ENCODE assay signal across 12 mouse cellular contexts in the genomic region with DNA sequence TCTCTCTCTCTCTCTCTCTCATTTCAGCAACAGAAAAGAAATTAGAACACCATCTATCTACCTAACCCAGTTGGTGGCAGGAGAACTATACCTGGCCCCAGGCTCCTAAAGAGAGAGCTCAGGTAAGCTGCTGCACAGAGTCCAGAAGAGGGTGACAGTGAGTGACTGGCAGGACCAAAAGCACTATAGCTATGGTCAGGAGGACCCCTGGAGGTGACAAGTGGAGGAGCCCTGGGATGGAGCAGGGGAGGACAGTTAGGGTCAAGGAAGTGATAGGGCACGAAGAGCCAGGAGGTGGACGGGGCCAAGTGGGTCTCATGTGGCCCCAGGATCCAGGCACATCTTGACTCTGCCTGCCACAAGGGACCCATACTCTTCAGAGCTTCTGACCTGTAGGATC.
A peak's percentile ranks its signal among the peaks of the same experiment; 100 is the strongest.
DNase-seq lines count a peak whose midpoint lies in the region; ATAC-seq and TF ChIP-seq lines count a peak whose summit lies in the region.
"Had no signal": no experiment of that assay in that cellular context is flagged by ENCODE, and none has a peak within 500 bp of the region (broad histone marks: within the 10 kb centered on the region; RNA-seq: fewer than 3 reads in every experiment).

No protein-coding gene starts in this region.

- peak; percentile 52 for DNase-seq in kidney, adult 2 months
- DNase-seq in B cell, adult 2 months, result peak; percentile 50 to 58
- DNase-seq in adrenal gland, adult 18-20 months (ENCODE audit: low spot score in 2 of 2), result no peak
- DNase-seq in ovary, postnatal 36 days (ENCODE audit: low spot score), result no peak
- DNase-seq: cerebellum, adult 9-11 months; gastrocnemius, postnatal 10 days had no signal

- peaks cover 3% of the 10 kb centered on the region; the same call in 1 of the 2 replicates for H3K9me3 ChIP-seq in kidney, embryonic 14.5 days (ENCODE audit: control insufficient read depth, low read length)

- no peak overlapping the region for H3K9ac ChIP-seq in kidney, embryonic 14.5 days (ENCODE audit: low read depth, low read length)

- H3K4me2 ChIP-seq in kidney, embryonic 14.5 days (replicated peaks; ENCODE audit: low read depth, low read length), result no peak overlapping the region

- H3K4me1 ChIP-seq in kidney, adult 2 months (ENCODE audit: control insufficient read depth, insufficient read depth, low read length), result peaks cover 23% of the 10 kb centered on the region
- H3K4me1 ChIP-seq in kidney, embryonic 14.5 days (ENCODE audit: control insufficient read depth, insufficient read depth, low read length), result peaks cover 18% of the 10 kb centered on the region
- H3K4me1 ChIP-seq in bone marrow, adult 2 months (ENCODE audit: control insufficient read depth, insufficient read depth, low read length), result peaks cover 13% of the 10 kb centered on the region
- H3K4me1 ChIP-seq in small intestine, adult 2 months (ENCODE audit: control insufficient read depth, insufficient read depth, insufficient read length, low read length), result peaks cover 39% of the 10 kb centered on the region

- no peak overlapping the region for H3K27ac ChIP-seq in kidney, adult 2 months (ENCODE audit: insufficient read depth, low read depth, low read length)
- no peak overlapping the region for H3K27ac ChIP-seq in kidney, embryonic 14.5 days (ENCODE audit: low read depth, low read length)
- no peak overlapping the region for H3K27ac ChIP-seq in bone marrow, adult 2 months (ENCODE audit: control insufficient read depth, insufficient read depth, low read depth, low read length, poor library complexity)
- no peak overlapping the region for H3K27ac ChIP-seq in small intestine, adult 2 months (ENCODE audit: insufficient read depth, low read depth, low read length)
- H3K27ac ChIP-seq: hindbrain, embryonic 10.5 days had no signal

- no peak for TF ChIP-seq POLR2A in kidney, adult 2 months (IDR thresholded peaks at IDR 0.05; ENCODE audit: low read depth, low read length)
- no peak for TF ChIP-seq POLR2A in bone marrow, adult 2 months (IDR thresholded peaks at IDR 0.05; ENCODE audit: borderline replicate concordance, control insufficient read depth, low read depth, low read length)
- no peak for TF ChIP-seq POLR2A in small intestine, adult 2 months (IDR thresholded peaks at IDR 0.05; ENCODE audit: low read depth, low read length)

- peak; percentile 89 for TF ChIP-seq CTCF in kidney, adult 2 months (conservative IDR thresholded peaks at IDR 0.05; ENCODE audit: insufficient read depth, insufficient read length, low read depth, low read length)
- peak; percentile 77 for TF ChIP-seq CTCF in bone marrow, adult 2 months (IDR thresholded peaks at IDR 0.05; ENCODE audit: control insufficient read depth, insufficient read depth, low read length)
- peak; percentile 43; the same call in 1 of the 2 replicates for TF ChIP-seq CTCF in small intestine, adult 2 months (IDR thresholded peaks at IDR 0.05; ENCODE audit: extremely low read depth, insufficient read length, insufficient replicate concordance, low read depth, low read length)

- H3K4me3 ChIP-seq in kidney, adult 2 months (ENCODE audit: insufficient read depth, low read depth, low read length), result no peak overlapping the region
- no peak overlapping the region for H3K4me3 ChIP-seq in kidney, embryonic 14.5 days (ENCODE audit: low read length)
- no peak overlapping the region for H3K4me3 ChIP-seq in bone marrow, adult 2 months (replicated peaks; ENCODE audit: control insufficient read depth, low read depth, low read length)
- H3K4me3 ChIP-seq in small intestine, adult 2 months (ENCODE audit: low read depth, low read length), result no peak overlapping the region
- H3K4me3 ChIP-seq: hindbrain, embryonic 10.5 days had no signal

- H3K27me3 ChIP-seq in kidney, adult 2 months (replicated peaks; ENCODE audit: control insufficient read depth, insufficient read depth, low read length), result no peaks in the 10 kb centered on the region
- H3K27me3 ChIP-seq in kidney, embryonic 14.5 days (ENCODE audit: control insufficient read depth, insufficient read depth, low read length), result no peaks in the 10 kb centered on the region
- no peaks in the 10 kb centered on the region for H3K27me3 ChIP-seq in small intestine, adult 2 months (ENCODE audit: control insufficient read depth, insufficient read depth, low read length)
- H3K27me3 ChIP-seq: Patski had no signal

- ATAC-seq in kidney, embryonic 14.5 days (ENCODE audit: low FRiP score, low TSS enrichment), result no peak
- ATAC-seq: midbrain, embryonic 16.5 days; Patski had no signal

- no peaks in the 10 kb centered on the region for H3K36me3 ChIP-seq in kidney, adult 2 months (ENCODE audit: control insufficient read depth, insufficient read depth, low read length)
- no peaks in the 10 kb centered on the region for H3K36me3 ChIP-seq in kidney, embryonic 14.5 days (ENCODE audit: control insufficient read depth, insufficient read depth, low read length)
- no peaks in the 10 kb centered on the region for H3K36me3 ChIP-seq in small intestine, adult 2 months (ENCODE audit: control insufficient read depth, insufficient read depth, low read length)
- H3K36me3 ChIP-seq: hindbrain, embryonic 10.5 days had no signal

- WGBS in kidney, adult 2 months, result 91% methylated on average over 2 of the region's 2 CpGs
- WGBS in kidney, embryonic 14.5 days, result 87% methylated on average over 2 of the region's 2 CpGs
- 38% methylated on average over 2 of the region's 2 CpGs for WGBS in bone marrow, adult 2 months
- 76% methylated on average over 2 of the region's 2 CpGs for WGBS in small intestine, adult 2 months

Comparison
In these comparisons a context has a peak if more than half of its experiments do, and no peak if none do; other contexts are left out.
1. DNase-seq: peak in kidney, adult 2 months (single experiment) and B cell, adult 2 months (2 of 2); none in adrenal gland, adult 18-20 months (0 of 2) and ovary, postnatal 36 days (single experiment).
2. Peak in every context shown above with its lines, with median percentiles within 50 percentile points of each other: CTCF ChIP-seq.